Mouse (Mus musculus): ENCODE measurements around the gene Apbb2.

DNA sequence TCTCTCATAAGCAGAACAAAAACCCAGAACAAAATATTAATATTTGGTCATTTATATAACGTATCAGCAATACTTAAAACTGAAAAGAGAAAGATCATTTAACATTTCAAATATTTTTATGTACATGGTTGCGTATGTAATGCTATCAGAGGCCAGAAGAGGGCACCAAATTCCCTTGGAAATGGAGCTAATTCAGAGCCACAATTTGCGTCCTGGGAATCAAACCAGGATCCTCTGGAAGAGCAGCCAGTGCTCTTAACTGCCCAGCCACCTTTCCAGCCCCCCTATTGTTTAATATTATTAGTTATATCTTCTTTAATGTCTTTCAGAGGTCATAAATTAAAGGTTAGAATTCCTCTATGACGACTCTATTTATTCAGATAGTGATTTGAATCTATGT, 355.2 kb downstream of the Apbb2 start:
- no peak for TF ChIP-seq CTCF (IDR thresholded peaks at IDR 0.05; ENCODE audit: control insufficient read depth, insufficient read depth, insufficient read length)
- no peak for TF ChIP-seq MYOG (IDR thresholded peaks at IDR 0.05; ENCODE audit: control insufficient read depth, extremely low read depth, insufficient read length)
